Mouse (Mus musculus): ENCODE data around the gene Bzw1. TPM values are rescaled to one million over a fixed set of nuclear protein-coding genes. Genes with fewer than 3 reads are reported as not detected.

The Bzw1 gene
- total RNA-seq, 2 experiments from 2014 or later, result 155 to 172 TPM

- DNase-seq (ENCODE audit: low spot score in 2 of 2), result no peak
Measured at GRCm38 (mm10) chr1:58454316-58454715, 61.6 kb downstream of the Bzw1 start.

Other genes with a start within 250 kb of the Bzw1 start
- not detected for gene Aox4, start 182.5 kb upstream of the Bzw1 start, total RNA-seq (2021)
- under 1 TPM; 0.40 to 0.42 TPM for gene Aox2, start 114.6 kb upstream of the Bzw1 start, total RNA-seq (2021)
- gene Clk1, start 31.2 kb downstream of the Bzw1 start, total RNA-seq (2021), result 100 to 1,000 TPM; 134 to 201 TPM
- gene Nif3l1, start 52.3 kb downstream of the Bzw1 start, total RNA-seq (2021), result 10 to 100 TPM; 15.6 to 17.7 TPM
- 10 to 100 TPM; 27.9 to 29.4 TPM for gene Ppil3, start 52.6 kb downstream of the Bzw1 start, total RNA-seq (2021)
- 10 to 100 TPM; 21.5 to 23.1 TPM for gene Orc2, start 112.2 kb downstream of the Bzw1 start, total RNA-seq (2021)
- 10 to 100 TPM; 28.9 to 46.1 TPM for gene Fam126b, start 193.4 kb downstream of the Bzw1 start, total RNA-seq (2021)
- 100 to 1,000 TPM; 138 to 195 TPM for gene Ndufb3, start 193.5 kb downstream of the Bzw1 start, total RNA-seq (2021)